Mouse (Mus musculus): Measurements from ENCODE around the gene Tm7sf3.
A peak's percentile ranks its signal among the peaks of the same experiment; 100 is the strongest.

The Tm7sf3 gene

GRCm38 (mm10) chr6:146642276-146643183 is at the start of gene Tm7sf3, which contains the start of gene Med21:
Tm7sf3 (minus strand) TSS chr6:146642824.
Med21 (plus strand) TSS chr6:146642547.
- peak; percentile 99 for DNase-seq

DNA sequence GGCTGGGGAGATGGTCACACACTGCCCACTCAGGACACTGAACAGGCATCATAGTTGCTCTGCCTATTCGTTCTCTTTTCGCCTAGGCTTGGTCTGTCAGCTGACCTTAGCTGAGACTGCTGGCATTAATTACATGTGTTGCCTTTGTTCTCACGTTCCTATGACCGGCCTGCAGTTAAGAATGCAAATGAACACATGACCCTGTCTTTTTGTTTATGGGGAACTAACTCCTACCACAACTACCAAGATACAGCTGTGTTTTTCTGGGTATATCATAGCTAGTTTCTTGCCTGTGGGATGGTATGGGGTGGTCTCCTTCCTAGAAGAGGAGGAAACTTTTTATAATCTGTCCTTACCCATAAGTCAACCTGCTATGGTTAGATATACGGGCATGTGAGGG is 46.2 kb upstream of the Tm7sf3 start:
- no peak for DNase-seq

DNA sequence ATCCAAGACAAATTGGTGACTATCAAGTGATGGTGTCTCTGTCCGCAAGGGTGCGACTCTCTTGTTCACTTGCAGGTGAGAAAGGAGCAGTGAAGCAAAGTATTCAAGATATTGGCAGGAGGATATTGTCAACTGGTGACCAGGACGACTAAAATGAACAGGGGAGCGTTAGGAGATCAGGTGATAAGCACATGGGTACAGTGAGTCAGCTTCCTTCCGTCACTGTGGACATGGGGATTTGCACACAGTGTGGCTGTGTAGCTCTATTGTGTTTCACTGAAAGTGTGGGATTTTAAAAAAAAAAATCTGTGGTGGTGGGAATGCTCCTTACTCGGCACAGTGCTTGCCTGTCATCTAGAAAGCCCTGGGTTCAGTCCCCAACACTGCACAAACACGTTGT is 45.4 kb upstream of the Tm7sf3 start:
- no peak for DNase-seq

- no peak for DNase-seq
Measured at GRCm38 (mm10) chr6:146686463-146687196, 44.0 kb upstream of the Tm7sf3 start.

DNA sequence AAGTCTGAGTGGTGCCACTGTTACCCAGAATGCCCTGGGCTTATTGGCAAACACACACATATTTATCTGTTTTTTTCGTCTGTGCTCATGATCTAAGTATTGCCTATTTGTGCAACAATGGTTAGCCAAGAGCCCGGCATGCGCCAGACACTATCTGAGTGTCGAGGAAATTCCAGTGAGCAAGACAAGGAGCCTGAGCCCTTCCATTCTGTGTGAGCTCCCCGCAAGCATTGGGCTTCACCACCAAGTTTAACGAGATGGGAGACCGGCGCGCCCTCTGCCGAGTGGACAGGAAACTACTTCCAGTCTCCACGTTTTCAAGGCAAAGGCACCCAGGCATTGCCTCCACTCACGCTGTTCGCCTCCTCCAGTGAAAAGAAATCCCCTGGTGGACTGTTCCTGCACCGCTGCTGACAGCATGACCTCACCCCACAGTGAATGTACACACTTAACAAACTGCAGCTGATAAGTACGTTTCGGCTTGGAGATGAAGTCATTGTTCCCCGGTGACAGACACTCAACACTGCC is 43.2 kb upstream of the Tm7sf3 start:
- DNase-seq: peak; percentile 20 to 66

DNA sequence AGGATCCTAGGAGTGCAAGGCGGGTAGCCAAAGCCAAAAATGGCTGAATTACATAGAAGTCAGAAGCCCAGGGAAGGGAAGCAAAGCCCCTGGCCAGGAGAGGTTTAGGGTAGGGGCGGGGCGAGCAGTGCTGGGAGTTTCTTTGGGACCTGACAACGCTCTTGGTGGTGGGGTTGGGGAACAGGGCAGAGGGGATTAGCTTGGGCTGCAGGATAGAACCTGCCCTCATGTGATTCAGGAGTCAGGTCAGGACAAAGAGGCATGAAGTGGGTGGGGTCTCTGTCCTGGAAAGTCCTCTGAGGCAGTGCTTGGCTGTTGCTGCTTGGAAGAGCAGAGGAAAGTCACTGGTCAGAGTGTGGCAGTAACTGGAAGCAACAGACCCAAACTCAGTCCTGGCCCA is 41.3 kb upstream of the Tm7sf3 start:
- DNase-seq: no peak

DNA sequence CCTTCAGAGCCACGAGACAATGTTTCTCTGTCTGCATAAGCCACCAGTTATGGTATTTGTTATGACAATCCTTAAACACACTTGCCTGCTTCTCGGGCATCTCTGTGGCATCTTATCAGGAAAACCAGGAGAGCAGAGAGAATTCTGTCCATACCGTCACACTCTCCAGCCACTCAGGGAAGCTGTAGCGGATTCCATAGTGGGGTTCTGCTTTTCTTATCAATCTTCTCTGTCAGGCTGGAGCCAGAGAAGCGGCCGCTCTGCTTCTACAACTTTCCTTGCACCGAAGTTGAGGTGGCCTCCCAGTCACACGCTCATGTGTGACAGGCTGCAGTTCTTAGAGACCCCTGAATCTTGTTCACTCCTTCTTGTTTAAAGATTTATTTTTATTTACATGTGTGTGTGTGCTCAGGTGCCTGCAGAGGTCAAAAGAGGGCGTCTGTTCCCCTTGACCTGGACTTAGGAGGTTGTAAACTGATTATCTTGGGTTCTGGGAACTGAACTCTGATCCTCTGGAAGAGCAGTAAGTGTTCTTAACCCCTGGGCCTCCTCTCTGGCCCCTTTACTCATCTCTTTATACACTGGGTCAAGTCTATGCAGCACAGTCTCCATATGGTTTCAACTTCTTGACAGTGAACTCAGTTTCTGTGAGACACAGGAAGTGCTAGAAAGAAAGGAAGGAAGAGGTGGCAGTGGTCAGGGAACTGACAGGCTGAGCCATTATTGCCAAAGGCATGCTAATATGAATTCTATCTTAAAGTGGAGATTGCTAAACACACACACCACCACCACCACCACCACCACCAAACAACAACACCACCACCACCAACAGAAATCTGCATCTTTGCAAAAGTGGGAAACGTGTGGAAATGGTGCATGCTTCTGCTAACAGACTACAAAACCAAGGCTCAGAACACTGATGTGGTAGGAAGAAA is 35.8 kb upstream of the Tm7sf3 start:
- DNase-seq: no peak

GRCm38 (mm10) chr6:146676904-146677303 is 34.3 kb upstream of the Tm7sf3 start:
- no peak for DNase-seq

DNA sequence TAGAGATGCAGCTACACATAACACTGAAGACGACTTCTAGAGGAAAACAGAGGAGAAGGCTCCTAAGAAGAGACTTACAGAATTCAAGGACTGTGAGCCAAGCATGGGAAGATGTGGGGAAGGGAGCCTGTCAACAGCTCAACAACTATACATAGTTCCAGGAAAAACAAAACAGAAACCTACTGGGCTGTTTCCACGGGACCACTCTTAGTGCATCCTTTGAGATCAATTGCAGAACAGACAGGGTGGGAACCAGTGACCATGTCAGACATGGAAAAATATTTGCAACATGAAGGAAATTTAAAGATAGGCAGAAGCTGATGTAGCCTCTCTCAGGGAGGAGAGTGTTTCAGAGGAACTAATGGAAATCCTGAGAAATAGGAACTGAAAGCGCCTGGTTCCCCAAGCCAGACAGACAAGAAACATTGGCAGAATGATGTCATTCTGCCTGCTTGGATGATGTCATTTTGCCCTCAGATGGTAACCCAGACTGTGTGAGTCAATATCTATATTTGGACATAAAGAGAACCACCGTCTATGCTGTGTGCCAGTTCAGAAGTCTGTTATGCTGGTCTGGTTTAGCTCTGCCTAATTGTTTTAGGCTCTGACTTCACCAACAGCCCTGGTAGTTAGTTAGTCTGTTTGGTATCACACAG is 32.4 kb upstream of the Tm7sf3 start:
- DNase-seq: no peak

DNA sequence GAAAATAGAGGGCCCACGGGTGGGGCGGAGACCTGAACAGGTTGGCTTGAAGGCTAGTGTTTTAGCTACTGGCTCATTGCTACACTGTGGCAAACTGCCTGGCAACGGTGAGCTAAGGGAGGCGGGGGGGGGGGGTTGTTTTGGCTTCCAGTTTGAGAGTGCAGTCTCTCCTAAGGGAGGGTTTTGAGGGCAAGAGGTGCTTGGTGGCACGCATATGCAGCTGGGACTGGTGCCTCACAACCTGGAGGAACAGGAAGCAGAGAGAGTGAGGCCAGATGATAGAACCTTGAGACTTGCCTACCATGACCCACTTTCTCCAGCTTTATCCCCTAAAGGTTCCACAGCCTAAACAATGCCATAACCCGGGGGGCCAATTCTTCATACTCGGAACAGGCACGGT is 31.8 kb upstream of the Tm7sf3 start:
- DNase-seq: no peak

GRCm38 (mm10) chr6:146673696-146674095 is 31.1 kb upstream of the Tm7sf3 start:
- no peak for DNase-seq

GRCm38 (mm10) chr6:146672106-146672505 is 29.5 kb upstream of the Tm7sf3 start:
- no peak for DNase-seq

GRCm38 (mm10) chr6:146670956-146671855 is 28.6 kb upstream of the Tm7sf3 start:
- DNase-seq: no peak

DNA sequence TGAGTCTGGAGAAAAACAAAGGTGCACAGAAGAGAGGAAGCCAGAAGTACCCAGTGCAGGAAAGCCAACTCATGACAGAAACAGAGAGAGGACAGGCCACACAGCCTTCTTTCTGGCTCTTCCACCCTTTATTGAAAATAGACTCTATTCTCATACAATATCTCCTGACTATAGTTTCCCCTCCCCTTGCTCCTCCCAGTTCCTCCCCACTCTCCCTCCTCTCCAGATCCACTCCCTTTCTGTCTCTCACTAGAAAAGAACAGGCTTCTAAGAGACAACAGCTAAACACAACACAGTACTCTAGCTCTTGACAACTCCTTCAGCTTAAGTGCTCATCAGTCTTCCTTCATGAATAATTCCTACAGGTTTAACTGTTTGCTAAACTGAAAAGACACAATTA is 26.0 kb upstream of the Tm7sf3 start:
- no peak for DNase-seq

GRCm38 (mm10) chr6:146666811-146667210 is 24.2 kb upstream of the Tm7sf3 start:
- DNase-seq: no peak

DNA sequence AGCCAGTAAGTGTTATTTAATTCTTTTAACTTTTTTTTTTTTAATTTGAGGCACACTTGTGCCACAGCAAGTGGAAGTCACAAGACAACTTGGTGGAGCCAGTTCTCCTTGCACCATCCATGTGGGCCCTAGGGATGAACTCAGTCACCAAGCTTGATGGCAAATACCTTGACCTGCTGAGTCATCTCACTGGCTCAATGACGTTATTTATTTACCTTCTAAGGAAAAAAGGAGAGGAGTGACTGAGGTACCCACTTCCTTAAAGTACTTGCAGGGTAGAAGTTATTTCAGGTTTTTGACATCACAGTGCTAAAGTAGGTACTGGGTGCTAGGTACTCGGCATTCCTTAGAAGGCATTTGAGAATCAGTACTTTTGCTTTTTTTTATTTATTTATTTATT is 22.8 kb upstream of the Tm7sf3 start:
- DNase-seq: no peak

GRCm38 (mm10) chr6:146664917-146665316 is 22.3 kb upstream of the Tm7sf3 start:
- DNase-seq: no peak

- peak; percentile 73 to 82 for DNase-seq
Measured at GRCm38 (mm10) chr6:146664116-146664515, 21.5 kb upstream of the Tm7sf3 start.

GRCm38 (mm10) chr6:146662679-146663078 is 20.1 kb upstream of the Tm7sf3 start:
- peak; percentile 39 to 76 for DNase-seq

DNA sequence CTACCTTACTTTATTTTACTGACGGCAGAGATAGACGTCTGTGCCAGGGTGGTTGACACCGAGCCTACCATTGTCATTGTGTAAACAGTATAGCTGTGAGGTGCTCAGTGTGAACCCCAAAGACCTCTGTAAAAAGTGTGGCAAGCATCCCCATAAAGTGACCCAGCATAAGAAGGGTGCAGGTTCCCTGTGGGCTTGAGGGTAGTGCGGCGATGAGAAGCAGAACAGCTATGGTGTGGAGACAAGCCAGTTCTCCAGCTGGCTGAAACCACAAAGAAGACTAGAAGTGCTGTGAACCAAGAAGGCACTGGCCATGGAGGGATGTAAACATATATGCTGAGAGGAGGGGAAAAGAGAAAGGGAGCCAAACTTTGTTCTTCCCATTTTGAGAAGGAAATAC is 19.0 kb upstream of the Tm7sf3 start:
- DNase-seq: no peak

DNA sequence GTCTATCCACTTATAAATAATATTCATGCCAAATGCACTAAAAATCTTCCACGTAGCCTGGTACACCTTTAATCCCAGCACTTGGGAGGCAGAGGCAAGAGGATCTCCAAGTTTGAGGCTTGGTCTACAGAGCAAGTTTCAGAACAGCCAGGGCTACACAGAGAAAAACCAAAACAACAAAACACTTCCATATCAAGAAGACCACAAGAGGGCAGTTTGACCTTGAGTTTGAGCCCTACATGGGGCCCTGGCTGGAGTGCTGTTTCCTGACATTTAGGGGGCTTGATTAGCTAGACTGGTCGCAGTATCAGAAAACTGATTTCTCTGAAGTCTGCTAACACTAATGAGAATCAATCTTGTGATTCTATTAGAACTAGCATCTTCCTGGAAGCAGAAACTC is 18.0 kb upstream of the Tm7sf3 start:
- DNase-seq: no peak

All from kidney, postnatal 36 days (tissue).